Mouse (Mus musculus) liver (tissue): ENCODE measurements around the gene Angptl2.

Experiments
- DNase-seq: peaks from one replicate; pipeline ENCODE4 v3.0.0-alpha.2; 2020; ENCODE audit warnings: mixed read lengths

Angptl2 gene

DNA sequence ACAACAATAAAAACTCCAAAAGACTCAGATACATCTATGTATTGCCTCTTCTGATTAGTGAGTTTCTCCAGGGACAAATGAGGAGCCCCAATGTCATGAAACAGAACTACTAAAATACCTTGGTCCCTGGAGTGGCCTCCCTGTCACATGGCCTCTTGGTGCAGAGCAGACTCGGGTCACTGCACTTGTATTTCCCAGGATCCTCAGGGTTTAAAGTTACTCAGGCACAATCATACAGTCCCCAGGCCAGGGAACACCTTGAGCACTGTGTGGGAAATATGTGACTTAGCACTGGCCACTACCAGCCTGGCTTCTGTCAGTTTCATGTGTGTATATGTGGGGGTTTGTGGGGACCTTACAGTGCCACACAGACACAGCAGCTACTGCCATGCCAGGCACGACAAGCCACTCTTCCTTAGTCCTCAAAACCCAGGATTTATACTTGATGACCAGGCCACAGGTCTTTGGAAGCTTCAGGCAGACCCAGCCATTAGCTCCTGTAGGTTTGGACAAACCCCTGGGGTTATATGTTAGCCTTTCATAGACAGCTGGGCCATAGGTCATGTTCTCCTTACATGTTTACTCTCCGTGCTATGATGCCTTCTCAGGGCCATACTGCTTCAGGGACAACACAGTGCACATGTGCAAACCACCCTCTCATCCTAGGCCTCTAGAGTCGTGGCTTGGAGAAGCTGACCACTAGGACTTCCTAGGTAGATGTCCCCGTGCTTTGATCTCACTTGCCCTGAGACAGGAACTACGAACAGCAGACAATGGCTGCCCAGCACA lies 17.1 kb downstream of the Angptl2 start:
- DNase-seq: no peak

DNA sequence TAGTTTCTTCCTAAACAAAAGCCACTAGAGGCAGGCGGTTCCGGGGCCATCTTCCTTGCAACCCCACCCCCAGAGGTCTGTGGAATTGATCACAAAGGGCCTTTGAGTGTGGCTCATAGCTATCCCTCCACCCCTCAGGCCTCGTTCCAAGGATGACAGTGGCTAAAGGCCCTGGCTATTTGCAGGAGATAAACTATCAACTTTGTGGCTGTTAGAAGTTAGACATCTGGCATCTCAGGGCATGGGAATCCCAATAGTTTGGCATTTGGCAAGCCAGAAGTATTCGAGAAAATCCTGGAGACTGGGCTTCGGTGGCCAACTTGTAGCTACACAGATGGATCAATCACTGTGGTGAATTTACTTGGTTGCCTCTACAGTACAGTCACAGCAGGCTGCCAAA lies 18.0 kb downstream of the Angptl2 start:
- DNase-seq: no peak

DNA sequence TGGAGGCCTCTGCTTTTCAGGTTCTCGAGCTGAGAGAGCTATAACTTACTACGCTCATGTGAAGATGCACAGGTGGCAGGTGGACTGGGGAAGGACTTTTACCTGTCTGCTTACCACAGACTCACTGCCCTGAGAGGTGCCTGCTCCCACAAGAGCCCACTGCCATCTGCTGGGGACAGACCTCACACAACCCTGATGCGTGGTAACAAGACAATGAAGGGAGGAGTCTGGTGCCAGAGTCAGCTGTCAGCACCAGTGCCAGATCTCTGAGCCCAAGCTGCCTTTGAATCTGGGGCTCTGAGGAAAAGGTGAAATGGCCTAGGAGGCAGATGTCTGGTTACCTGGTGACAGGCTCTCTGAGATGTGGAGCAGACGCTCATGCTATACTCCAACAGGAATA lies 19.0 kb downstream of the Angptl2 start:
- no peak for DNase-seq

DNA sequence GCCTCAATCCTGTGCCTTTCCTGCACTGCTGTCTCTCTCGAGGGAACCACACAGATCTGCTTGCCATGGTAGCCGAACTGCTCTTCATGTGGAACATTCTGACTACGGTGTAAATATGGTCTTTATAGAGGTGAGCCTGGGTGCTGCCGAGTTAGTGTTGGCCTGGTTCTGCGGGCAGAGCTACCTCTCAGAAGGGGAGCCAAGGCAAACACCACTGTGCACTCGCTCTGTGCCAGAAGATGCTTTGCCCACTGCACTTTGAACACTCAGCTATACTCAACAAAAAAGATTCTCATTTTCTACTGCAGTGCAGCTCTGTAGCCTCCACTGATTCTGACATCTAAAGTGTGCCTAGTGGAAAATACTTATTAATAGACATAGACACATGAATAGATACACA lies 21.7 kb downstream of the Angptl2 start:
- DNase-seq: no peak

DNA sequence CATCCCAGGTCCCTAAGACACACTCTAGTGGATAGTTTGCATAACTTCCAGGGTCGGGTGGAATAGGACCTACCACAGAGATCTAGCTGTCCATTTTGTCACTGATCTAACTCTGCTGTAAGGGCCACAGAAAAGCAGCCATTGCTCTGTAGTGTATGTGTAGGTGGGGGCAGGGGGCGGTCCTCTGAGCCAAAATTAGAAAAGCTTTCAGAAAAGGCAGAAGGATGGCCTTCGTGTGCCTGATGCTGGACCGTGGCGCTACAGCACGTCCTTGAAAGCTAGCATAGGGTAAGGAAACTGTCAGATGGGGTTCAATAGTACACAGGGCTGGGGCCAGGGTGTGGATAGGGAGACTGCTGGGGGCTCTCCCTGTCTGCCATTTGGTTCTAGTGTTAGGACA lies 29.0 kb downstream of the Angptl2 start:
- no peak for DNase-seq

DNA sequence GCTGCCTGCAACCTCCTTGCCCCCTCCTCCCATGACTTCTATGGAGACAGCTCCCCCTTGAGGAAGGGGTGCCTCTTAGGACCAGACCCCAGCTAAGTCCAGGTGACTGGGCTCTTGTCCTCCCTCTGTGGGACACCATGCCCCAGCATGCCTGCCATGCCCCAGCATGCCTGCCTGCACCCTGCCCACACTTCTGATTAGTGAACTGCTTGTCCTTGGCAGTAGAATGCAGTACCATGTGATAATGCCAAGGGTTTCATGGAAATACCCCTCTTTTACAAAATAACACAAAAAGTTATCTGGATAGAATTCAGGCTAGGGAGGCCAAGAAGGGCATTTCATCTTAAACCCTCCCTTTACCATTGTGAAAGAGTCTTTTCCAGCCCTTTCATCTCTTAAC lies 29.5 kb downstream of the Angptl2 start:
- DNase-seq: no peak

DNA sequence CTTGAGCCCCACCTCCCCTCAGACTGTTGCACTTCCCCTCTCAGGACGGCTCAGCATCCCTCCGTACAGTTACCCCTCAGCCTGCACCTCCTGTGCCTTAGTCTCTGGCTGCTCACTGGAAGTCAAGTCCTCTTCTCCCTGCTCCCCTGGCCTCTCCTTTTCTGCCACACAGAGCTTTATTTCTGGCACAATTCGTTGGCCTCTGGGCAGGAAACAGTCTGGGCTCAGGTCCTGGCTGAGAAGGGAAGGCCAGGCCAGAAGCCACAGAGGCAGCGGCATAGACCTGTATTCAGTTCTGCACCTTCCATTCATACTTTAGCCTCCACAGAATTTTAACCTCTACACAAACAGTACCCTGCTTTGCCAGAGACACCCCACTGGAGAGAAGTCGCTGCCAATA lies 31.0 kb downstream of the Angptl2 start:
- DNase-seq: no peak

DNA sequence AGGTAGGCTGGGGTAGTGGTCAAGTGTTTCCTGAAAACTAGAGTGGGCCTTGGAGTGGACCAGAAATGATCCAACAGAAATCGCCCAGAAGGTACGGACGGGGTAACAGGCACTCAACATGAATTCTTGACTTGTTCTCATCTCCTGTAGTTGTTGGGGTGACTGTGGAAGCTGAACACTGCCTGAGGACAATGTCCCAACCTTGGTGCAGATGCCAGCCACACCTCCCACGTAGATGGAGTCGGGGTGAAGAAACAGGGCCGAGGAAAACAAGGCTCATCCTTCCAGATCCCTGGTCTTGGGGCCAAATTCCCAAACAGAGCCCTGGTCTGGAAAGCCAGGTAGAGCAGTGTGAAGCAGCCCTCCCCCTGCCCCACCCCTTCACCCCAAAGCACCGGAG lies 32.7 kb downstream of the Angptl2 start:
- DNase-seq: no peak

DNA sequence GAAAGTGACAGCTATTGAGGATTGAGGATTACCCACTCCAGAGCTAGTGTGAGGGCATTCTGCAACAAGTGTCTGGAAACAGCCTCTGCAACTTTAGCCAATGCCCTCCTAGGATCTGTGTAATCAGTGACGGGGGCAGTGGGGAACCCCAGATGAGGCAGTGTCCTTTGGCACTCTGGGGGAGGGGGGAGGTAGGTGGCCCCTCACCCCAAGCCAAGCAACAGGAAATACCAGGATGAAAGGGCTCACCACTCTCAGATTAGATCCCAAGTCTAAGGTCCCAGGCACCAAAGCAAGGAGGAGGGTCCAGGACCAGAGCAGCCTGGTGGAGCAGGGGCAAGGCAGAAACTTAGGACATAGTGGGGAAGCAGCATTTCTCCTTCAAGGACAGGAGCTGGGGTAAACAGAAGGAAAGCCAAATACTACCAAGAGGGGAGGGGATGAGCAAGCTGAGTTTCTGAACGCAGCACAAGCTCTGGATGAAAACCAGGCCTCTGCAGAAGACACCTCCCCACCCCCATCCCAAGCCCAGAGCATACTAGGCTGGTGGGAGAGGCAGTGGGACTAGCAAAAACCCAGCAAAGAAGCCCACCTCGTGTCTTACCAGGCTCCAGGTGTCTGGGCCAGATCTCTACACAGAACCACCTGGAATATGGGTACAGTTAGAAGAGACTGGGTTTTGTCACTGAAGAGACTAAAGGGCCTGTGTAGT lies 34.2 kb downstream of the Angptl2 start:
- DNase-seq: no peak

DNA sequence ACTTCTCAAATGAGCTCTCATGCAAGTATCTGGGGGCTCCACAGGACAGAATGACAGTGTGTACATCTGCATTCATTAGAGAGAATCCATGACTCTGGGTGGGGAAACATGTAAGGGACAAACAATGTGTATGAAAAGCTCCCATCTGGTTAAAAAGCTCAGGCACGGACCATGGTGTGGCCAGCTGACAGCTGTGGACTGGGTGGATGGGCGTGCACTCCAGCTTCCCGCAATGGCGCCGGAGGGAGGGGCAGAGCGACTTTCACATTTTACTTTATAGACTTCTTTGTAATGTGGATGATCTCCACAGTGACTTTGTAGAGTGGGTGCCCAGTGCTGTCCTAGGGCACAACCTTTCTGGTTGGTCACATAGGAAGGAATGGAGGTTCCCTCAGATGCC lies 36.9 kb downstream of the Angptl2 start:
- no peak for DNase-seq

DNA sequence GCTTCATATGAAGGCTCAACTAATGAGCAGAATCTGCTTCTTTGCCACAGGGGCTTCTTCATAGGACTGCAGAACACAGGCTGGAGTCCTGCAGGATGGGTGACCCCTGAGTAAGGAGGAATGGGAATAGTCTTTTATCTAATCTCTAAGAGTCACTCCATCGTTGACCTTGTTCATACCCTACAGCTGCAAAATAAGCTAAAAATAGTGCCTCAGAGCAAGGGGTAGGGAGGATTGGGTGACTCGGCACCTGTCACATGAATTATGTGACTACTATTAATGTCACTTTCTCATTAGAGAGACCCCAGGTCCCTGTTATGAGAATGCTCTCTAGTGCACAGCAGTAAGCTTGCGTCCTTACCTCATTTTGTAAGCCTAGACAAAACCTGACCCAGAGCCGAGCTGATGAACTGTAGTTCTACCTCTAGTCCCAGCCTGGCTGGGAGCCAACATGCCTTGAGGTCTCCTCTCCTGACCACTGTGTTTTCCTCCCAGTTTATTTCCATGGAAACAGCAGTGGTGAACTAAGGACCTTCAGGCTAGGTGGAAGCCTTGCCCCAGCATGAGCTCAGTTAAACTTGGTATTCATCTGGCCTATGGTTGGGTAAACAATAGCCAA lies 37.8 kb downstream of the Angptl2 start:
- peak; percentile 25 for DNase-seq

DNA sequence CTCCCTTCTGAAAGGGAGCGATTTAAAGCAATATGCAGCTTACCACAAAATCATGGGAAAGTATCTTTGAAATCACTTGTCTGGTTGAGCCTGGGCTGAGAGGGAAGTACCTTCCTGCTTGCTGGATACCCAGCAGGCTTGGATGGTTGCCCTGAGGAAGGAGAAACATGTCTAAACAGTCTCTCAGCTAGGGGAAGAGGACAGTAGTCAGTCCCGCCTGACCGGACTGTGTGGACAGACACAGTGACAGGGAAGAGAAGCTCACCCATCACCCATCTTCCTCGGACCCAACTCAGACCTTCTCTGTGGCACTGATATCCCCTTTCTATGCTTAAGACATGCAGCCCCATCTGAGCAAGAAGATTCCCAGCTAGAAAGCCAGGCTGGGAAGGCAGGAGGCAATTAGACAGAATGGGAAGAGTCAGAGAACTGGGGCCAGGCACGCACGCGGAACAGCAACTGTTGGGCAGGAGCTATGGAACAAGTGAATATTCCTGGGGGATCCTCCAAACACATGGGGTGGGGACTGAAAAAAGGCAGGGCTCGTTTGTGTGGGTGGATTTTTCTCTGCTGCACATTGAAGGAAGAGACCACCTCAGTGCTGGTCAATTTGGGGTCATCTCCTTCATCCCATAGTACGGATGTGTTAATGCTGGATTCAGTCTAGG lies 38.6 kb downstream of the Angptl2 start:
- DNase-seq: no peak

DNA sequence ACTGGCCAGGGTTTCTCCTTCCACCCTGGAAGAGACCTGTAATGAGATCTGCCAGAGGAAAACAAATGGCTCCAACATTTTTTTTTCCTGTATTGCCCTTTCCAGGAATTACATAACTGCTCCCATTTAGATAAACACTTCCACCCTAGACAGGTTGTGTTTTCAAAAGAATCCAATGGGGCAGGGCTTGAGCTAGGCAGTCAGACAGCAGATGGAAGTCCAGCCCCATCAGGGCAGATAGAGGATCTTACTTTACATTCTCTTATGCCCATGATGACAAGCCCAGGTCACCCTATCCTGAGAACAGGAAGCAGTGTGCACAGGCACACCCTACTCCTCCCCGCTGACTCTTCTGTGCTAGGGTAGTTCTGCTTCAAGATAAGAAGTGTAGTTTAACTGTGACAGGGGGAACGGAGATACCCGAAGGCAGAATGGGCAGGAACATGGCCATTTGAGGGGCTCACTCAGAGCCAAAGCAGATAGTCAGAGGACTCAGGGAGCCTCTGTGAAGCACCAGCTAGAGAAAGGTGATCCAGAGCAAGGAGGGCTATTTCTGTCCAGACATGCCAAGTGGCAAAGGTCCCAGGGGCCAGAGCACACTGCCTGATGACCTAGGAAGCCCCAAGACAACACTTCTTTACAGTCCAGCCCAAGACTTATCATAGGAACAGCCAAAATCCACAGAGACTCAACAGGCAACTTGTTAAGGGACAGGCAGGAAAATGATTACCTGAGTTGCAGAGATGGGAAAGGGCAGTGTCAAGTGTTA lies 41.1 kb downstream of the Angptl2 start:
- peak; percentile 67 for DNase-seq

DNA sequence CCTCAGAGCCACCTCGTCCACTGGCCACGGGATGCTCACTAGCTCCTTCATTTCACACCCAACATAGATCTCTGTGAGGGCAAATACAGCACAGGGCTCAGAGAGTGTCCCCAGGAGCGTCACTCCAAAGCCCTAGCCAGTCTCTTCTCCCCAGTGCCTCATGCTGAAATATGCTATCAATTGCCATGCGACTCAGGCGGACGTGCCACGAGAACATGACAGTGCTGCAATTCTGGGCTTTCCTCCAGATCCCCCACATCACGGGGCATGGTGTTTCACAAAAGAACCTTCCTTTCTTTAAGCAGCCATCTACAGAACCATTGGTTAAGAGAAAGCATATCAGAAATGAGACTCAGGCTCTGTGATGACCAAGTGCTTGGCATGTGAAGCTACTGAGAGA lies 44.9 kb downstream of the Angptl2 start:
- no peak for DNase-seq

DNA sequence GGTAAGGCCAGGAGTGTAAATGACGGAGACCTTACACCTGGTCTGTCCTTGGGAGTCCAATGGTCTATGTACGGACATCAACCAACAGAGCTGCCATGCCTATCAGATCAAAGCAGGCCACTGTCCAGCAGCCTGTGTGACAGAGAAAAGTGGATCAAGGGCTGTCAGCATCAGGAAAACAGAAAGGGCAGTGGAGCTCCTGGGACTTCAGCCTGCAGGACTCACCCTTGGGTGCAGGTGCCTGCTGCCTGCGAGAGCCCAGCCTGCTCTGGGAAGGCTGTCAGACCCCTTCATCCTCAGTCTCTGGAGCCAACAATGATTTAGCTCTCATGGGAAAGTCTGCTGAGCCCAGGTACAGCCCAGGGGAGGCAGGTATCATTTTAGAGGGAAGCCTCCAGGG lies 45.6 kb downstream of the Angptl2 start:
- no peak for DNase-seq

DNA sequence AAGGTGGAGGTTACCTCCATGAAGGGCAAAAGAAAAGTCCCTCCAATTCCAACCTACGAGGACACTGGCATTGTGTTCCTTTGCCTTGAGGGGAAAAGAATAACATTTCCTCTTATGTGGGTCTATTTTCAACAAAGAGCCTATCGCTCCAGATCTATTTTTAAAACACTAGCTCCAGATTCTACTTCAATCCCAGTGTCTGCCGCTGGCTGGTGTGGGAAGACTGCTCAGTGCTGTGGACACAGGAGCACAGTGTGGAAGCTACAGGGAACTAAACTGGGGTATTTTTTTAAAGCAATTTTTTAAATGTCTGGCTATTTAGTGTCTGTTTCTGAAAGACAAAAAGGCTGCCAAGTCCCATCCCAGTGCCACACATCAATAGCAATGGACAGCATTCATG lies 49.9 kb downstream of the Angptl2 start:
- DNase-seq: no peak

DNA sequence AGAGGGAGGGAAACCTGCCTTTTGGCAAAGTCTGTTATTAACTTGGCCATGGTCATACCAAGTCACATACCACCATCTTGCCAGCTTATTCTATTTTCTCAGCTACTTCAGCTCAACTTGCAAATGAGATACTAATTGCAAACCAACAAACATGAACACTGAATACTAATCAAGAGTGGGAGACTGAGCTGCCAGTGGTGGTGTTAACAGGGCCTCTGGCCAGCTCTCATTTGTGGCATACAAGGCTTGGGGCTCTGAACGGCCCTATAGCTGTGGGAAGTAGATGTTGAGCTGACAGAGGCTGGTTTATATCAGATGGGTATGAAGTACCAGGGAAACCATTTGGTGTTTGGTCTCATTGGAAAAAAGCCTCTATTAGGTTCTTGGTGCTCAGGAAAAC lies 51.2 kb downstream of the Angptl2 start:
- no peak for DNase-seq

DNA sequence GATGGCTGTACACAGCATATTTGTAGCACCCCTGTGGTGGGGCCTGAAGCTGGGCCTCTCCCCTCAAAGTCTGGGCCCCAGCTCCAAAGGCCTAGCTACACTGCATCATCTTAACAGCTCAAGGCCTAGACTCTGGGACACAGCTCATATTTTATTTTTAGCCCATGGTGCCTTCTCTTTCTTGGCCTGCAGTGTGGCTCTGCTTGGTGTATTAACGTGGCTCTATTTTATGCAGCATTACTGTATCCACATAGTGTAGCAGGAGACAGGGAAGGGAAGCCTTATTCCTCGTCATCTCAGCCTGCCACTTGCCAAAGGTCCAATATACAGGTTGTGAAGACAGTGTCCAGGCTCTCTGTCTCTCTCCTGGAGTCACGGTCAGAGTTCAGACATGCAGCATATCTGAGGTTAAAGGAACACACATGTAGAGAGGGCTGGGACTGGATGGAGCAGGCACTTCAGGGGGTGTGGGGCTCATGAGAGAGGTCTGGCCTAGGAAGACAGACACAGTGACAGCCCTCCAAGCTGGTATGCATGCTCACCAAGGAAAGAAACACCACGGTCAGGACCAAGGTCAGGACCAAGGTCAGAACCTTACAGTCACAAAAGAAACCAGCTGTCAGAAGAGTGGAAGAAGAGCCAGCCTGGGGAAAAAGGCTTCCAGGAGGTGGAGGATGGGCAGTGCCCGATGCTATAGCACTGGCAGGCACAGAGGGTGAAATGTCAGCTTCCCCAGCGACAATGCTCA lies 52.7 kb downstream of the Angptl2 start:
- no peak for DNase-seq

DNA sequence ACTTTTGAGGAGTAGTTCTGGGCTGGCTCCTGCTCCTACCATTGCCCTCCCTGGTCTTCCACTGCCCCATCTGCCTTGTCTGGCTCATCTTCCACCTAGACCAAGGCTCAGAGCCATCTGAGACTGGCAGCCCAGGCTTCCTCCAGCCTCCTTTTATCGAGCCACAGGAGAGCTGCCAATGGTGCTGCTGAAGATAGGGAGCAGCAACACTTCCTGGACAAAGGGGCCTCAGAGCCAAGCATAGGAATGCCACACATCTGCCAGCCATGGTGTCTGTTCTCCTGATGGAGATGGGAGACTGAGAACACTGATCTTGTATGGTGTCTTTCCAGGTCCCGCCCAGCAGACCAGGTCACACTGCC lies 53.2 kb downstream of the Angptl2 start:
- DNase-seq: no peak

DNA sequence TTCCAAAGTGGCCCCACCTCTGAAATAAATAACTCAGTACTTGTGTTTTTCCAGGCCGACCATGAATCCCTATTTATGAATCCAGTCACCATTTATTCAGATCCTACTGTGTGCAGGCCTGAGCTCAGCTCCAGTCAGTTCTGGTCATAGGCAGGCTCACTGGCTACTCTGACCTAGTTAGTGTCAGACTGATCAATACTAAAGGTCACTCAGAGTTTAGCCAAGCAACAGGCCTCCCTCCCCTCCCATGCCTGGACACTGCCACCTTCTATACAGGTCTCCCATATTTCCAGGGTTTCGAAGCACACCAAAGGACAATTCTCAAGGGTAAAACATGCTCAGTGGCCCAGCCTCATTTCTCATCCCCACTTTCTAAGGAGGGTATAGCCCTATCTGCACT lies 54.7 kb downstream of the Angptl2 start:
- no peak for DNase-seq

DNA sequence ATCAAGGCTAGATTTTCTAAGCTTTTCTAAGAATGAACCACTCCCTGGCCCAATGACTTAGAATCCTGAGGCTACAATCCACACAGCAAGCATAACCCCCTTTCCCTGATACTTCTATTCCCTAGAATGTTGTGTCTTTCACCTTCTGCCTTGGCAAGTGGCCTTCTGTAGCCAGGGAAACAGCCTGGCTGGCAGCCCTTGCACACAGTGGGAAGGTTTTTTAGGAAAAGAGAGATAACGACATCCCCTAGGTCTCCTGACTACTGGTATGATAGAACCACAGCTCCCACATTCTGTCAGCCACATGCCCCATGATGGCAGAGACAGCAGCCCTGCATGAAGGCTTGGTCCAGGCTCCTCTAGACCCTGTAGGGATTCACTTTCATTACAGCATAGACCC lies 55.6 kb downstream of the Angptl2 start:
- no peak for DNase-seq
